Mouse (Mus musculus) kidney, postnatal 4 days (tissue): ENCODE measurements around the gene Gmeb1.
A peak's percentile ranks its signal among the peaks of the same experiment; 100 is the strongest.

Experiments used
- DNase-seq, 2 experiments: peaks; one replicate each; pipeline ENCODE4 v3.0.0; 2021; ENCODE audit warnings: mixed read lengths in 2 of 2

Gmeb1 gene

DNA sequence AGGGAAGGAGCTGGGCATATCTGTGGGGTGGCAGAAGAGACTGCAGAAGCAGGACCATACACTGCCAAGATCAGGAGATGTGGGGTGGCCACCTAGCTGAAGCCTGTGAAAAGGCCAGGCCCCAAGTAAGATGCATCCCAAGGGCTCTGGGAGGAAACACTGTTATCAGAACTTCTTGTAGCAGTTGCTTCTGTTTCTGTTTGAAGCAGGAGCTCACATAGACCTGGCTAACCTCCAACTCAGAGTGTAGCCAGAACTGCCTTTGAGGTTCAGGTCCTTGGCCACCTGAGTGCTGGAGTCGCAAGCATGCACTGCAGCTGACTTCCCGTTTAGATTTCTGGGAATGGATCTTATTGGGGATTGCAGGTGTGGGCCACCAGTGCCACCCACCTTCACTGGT lies 43.6 kb downstream of the Gmeb1 start:
- DNase-seq: no peak

GRCm38 (mm10) chr4:132216602-132217001 lies 44.8 kb downstream of the Gmeb1 start:
- no peak for DNase-seq

GRCm38 (mm10) chr4:132214847-132215246 lies 46.6 kb downstream of the Gmeb1 start:
- no peak for DNase-seq

GRCm38 (mm10) chr4:132211953-132212734 lies 49.3 kb downstream of the Gmeb1 start, which contains the start of gene Ythdf2:
Ythdf2 (minus strand) TSS chr4:132212303.
- peak; percentile 98 to 99 for DNase-seq

DNA sequence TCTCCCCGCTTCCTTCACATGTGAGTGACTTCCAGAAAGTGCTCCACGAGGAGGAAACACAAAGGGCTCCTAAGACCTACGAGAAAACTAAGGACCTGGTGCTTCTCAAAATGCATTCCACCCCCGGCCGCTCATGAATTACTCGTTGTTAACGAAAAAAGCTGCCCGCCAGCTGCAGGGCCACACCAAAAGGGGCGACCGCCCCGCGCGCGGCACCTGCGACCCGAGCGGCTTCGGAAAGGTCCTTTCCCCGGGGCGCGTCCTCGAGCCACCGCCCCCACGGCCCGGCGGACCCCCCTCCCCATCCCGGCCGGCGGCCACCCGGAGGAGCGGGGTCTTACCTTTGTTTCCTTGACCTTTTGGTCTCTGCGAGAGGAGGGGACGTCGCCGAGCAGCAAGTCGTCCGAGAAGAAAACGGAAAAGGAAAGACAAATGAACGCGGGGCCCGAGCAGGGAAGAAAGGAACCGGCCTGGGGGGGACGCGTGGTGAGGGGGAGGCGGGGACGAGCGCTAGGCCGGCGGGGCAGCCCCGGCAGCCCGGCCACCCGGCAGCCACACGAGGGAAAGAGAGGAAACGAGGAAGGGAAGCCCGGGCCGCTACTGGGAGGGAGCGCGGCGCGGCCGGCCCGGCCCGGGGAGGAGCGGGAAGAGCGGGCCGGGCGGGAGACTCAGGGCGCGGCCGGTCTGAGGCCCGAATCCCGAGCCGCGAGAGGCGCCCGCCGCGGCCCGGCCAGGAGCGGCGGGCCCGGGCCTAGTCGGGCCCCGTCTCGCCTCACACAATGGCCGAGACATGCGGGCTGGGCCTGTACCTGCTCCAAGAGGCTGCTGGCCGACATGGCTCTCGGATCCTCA lies 50.1 kb downstream of the Gmeb1 start:
- peak; percentile 48 to 54 for DNase-seq

DNA sequence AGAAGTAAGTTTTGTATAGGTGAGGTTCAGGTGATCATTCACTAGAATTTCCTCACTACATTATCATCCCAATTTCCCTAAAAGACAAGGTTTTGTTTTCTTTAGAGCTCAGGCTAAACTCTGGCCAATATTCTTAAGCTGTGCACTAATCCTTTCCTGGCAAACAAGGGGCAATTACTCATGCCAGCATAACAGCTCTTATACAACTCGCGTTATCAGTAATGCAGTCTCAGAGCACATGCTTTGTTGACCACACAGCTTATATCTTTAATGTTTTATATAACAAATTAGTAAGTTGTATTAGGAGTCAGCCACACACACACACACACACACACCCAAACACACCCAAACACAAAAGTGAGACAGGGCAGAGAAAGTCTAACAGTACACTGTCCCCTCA lies 51.1 kb downstream of the Gmeb1 start:
- DNase-seq: no peak

- no peak for DNase-seq
Measured at GRCm38 (mm10) chr4:132209299-132209698, 52.1 kb downstream of the Gmeb1 start.

DNA sequence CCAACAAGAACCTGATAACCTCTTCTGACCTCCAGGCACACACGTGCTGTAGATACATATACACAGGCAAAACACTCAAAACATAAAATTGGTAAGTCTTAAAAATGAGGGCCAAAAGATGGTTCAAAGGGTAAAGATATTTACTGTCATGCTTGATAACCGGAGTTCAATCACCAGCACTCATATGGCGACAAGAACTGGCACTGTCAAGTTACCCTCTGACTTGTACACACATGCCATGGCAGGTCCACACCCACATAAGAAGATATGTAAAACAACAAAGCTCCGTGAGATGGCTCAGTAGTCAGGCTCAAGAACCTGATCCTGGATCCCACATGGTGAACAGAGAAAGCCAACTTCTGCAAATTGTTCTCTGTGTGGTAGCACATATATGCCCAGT lies 54.1 kb downstream of the Gmeb1 start:
- no peak for DNase-seq

DNA sequence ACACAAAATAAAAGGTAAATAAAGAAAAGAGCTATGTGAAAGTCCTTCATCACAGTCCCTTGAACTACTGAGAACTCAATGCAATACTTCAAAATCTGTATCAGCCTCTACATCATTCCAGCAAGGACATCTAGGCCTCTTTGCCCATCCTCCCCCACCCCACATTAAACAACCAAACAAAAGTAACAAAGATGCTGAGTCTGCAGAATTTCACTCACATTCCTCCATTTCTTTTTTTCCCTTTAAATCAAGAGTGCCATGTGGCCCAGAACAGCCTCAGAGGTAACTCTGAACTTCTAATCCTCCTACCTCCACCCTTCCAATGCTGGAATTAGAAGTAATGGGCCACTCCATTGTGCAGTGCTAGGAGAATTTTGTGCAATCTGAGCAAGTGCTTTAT lies 62.6 kb downstream of the Gmeb1 start:
- DNase-seq: no peak

DNA sequence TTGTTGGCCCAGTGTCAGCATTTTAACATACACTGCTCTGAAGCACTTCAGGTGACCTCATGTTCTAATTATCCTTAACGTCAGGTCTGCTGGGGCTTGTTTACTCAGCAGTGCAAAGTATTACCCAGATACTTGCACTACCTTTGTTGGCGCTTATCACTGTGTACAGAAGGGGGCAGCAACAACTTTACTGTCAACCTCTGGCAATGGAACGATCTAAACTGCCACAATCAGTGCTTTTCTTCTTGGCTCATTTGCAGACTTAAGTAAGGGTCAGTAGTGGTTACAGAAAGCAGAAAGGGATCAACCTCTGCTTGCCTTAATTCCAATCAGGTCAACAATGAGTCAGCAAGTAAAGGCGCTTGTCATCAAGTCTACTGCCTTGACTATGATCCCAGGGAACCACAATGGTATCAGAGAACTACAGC lies 63.1 kb downstream of the Gmeb1 start:
- DNase-seq: peak; percentile 38 to 60

GRCm38 (mm10) chr4:132194975-132195374 lies 66.4 kb downstream of the Gmeb1 start:
- DNase-seq: no peak

DNA sequence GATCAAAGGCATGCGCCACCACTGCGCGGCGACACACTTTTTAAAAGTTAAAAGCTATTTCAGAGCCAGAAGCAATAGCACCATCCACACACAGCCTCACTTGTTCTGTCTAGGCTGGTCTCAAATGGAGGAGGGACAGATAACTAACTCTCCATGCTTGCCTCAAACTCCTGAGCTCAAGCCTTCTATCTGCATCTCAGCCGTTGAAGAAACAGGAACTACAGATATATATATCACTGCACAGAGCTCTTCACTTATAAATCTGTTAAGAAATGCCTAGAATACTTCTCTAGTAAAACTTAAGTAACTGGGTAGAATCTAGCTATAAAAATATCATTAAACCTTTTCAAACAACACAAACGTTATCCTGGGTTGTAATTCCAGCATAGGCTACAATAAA lies 67.0 kb downstream of the Gmeb1 start:
- DNase-seq: no peak

- no peak for DNase-seq
Measured at GRCm38 (mm10) chr4:132187826-132188401, 73.5 kb downstream of the Gmeb1 start.

GRCm38 (mm10) chr4:132183162-132183561 lies 78.2 kb downstream of the Gmeb1 start:
- no peak for DNase-seq

DNA sequence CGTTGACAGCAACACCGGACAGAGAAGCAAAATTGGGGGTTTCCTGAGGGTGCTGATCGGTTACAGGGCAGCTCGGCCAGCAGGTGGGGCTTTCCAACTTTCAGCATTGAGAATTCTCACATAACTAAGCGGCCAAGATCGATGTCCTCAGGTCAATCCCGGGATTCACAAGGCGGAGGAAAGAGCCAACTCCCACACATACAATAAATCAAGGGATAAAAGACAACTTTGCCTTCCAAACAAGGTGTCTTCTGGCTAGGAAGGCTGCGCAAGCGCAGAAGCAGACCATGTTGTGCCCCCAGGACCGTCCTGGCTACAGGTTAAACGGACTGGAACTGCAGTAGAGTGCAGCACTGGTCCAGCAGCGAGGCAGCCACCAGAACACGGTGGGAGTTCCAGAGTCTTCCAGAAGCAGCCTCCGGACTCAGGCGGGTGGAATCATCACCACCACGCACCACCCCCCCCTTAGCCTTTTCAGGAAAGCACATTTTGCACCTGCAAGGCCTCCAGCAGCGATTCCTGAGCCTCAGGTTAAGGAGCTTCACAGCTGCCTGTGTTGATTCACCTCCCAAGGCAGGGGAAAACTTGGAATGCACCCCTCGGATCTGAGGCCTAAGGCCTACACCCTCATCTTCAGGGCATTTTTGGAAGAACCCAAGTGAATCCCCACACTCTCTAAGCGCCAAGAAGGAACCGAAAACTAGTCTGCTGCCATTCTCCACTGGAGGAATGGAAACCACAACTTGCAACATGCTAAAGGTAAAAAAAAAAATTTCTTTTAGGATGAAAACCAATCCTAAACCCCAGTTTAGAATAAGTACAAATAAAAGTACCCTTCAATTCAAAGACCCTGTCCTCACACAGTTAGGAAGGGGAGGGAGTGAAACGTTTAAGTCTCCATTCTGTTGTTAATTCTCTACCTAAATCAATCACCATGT lies 79.4 kb downstream of the Gmeb1 start:
- DNase-seq: peak; percentile 61 to 75

DNA sequence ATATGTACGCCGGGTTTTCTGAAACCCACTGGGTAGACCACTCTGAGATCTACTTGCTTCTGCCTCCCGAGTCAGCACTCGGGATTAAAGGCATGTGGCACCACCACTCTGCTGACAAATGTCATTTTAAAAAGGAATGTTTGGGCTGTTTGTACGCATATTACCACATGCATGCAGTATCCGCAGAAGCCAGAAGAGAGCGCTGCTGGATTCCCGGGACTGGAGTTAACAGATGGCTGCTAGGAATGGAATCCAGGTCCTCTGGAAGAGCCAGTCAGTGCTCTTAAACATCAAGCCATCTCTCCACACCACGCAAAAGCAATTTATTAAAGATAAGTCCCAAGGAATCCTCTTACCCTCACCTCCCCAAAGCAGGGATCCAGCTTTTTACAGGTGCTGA lies 80.7 kb downstream of the Gmeb1 start:
- DNase-seq: peak; percentile 73 to 76

- DNase-seq: peak; percentile 48 to 60
Measured at GRCm38 (mm10) chr4:132178630-132179059, 82.8 kb downstream of the Gmeb1 start.

DNA sequence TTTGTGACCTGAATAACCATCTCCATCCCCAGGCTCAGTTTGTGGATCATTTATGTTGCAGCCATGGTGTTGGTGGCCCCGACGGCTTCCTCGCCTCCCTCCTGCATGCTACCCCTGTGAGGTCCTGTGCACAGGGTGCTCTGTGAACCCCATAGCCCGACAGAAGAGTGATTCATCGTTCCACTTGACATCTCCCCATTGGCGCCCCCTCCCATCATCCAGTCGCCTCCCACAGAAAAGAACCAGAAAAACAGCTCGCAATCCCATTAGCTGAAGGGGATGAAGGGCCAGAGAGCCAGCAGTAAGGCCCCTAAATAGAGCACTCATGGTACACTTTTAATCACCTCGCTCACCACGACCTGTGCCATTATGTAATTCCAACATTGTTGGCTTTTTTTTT lies 84.9 kb downstream of the Gmeb1 start:
- no peak for DNase-seq
